Mouse (Mus musculus) hindbrain, embryonic 11.5 days (tissue): ENCODE measurements around the gene Pigk. TPM values are rescaled to one million over a fixed set of nuclear protein-coding genes. Genes with fewer than 3 reads are reported as not detected.

Experiments used
- ATAC-seq: fragments of 200-750 bp; cut with Nextera tagmentation; 2 replicates; pipeline ENCODE4 v1.8.0; 2017; ENCODE audit warnings: mild to moderate bottlenecking, moderate TSS enrichment, moderate library complexity; ENCODE audit not compliant: low FRiP score
- DNase-seq: peaks from one replicate; pipeline ENCODE4 v3.0.0-alpha.2; 2015; ENCODE audit warnings: low spot score
- H3K27ac ChIP-seq: fragments of 300-500 bp; sonication (generic); 2 replicates; pipeline ENCODE4 v1.5.1; 2014; ENCODE audit warnings: mild to moderate bottlenecking, low read depth, low read length
- H3K27me3 ChIP-seq: fragments of 300-500 bp; sonication (generic); 2 replicates; pipeline ENCODE4 v1.6.1; 2014; ENCODE audit warnings: mild to moderate bottlenecking, low read length, moderate library complexity, mixed read lengths; ENCODE audit not compliant: control insufficient read depth, insufficient read depth
- H3K36me3 ChIP-seq: fragments of 300-500 bp; sonication (generic); 2 replicates; pipeline ENCODE4 v1.6.1; 2014; ENCODE audit warnings: mild to moderate bottlenecking, low read length, moderate library complexity, mixed read lengths; ENCODE audit not compliant: control insufficient read depth, insufficient read depth
- H3K4me1 ChIP-seq: fragments of 300-500 bp; sonication (generic); replicated peaks from 2 replicates; pipeline ENCODE4 v1.6.1; 2014; ENCODE audit warnings: low read length, mixed read lengths; ENCODE audit not compliant: control insufficient read depth, insufficient read depth
- H3K4me2 ChIP-seq: fragments of 300-500 bp; sonication (generic); replicated peaks from 2 replicates; pipeline ENCODE4 v1.6.1; 2014; ENCODE audit warnings: mild to moderate bottlenecking, low read depth, low read length
- H3K4me3 ChIP-seq: fragments of 300-500 bp; sonication (generic); 2 replicates; pipeline ENCODE4 v1.5.1; 2014; ENCODE audit warnings: low read depth, low read length
- H3K9ac ChIP-seq: fragments of 300-500 bp; sonication (generic); 2 replicates; pipeline ENCODE4 v1.6.1; 2014; ENCODE audit warnings: low read depth, low read length
- H3K9me3 ChIP-seq: fragments of 300-500 bp; sonication (generic); 2 replicates; pipeline ENCODE4 v1.6.1; 2016; ENCODE audit warnings: low read length; ENCODE audit not compliant: control insufficient read depth
- whole genome bisulfite sequencing: fragments of 180-500 bp; shearing (Covaris S2); extraction: QIAGEN DNeasy Blood & Tissue Kit; methylation state at CpG from one replicate; pipeline ENCODE4 v1.1.7; 2014; 5-methylcytosine and 5-hydroxymethylcytosine counted together
- polyA plus RNA-seq: library from polyadenylated mRNA; unstranded; fragments of >200 nt; fragmentation: Nextera tagmentation; extraction: Ambion mirVana; gene quantifications from 2 replicates; pipeline ENCODE4 v1.2.1, GENCODE M21; 2014

Pigk gene
- polyA plus RNA-seq, 1 experiment from 2014 or later: 58.3 TPM

GRCm38 (mm10) chr3:152928287-152928975 lies 214.5 kb downstream of the Pigk start:
- no peak overlapping the region for H3K9ac ChIP-seq
- ATAC-seq: no peak
- peak; percentile 14 for DNase-seq
- no peaks in the 10 kb centered on the region for H3K27me3 ChIP-seq
- H3K4me2 ChIP-seq: no peak overlapping the region
- no peaks in the 10 kb centered on the region for H3K4me1 ChIP-seq
- H3K9me3 ChIP-seq: no peaks in the 10 kb centered on the region
- no peaks in the 10 kb centered on the region for H3K36me3 ChIP-seq
- H3K27ac ChIP-seq: no peak overlapping the region
- H3K4me3 ChIP-seq: no peak overlapping the region
- 71% methylated on average over 13 of the region's 13 CpGs for WGBS

DNA sequence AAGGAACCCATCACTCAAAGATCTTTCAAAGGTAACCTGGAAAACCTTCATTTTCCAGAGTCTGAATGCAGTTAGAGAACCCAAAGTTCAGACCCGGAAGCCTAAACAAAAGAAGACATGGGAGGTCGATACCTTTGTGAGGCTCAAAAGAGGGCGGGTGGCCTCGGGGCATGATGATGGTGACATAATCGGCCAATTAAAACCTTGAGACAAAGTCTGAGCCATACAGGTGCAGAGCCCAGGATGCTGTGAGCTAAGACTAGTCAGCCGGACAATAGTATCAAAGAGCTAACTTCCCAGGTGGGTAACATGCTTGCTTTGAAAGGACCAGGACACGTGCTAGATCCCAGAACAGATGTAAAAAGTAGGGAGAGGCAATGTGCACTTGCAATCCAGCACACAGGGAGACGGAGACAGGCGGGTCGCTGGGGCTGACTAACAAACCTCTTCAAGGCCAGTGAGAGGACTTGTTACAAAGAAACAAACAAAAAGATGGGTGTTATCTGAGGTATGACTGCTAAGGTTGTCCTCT lies 215.4 kb downstream of the Pigk start:
- no peak for ATAC-seq
- no peaks in the 10 kb centered on the region for H3K36me3 ChIP-seq
- no peaks in the 10 kb centered on the region for H3K9me3 ChIP-seq
- H3K27ac ChIP-seq: no peak overlapping the region
- no peak for DNase-seq
- H3K27me3 ChIP-seq: no peaks in the 10 kb centered on the region
- no peak overlapping the region for H3K4me3 ChIP-seq
- no peak overlapping the region for H3K9ac ChIP-seq
- H3K4me1 ChIP-seq: no peaks in the 10 kb centered on the region
- H3K4me2 ChIP-seq: no peak overlapping the region
- WGBS: 70% methylated on average over 10 of the region's 10 CpGs

DNA sequence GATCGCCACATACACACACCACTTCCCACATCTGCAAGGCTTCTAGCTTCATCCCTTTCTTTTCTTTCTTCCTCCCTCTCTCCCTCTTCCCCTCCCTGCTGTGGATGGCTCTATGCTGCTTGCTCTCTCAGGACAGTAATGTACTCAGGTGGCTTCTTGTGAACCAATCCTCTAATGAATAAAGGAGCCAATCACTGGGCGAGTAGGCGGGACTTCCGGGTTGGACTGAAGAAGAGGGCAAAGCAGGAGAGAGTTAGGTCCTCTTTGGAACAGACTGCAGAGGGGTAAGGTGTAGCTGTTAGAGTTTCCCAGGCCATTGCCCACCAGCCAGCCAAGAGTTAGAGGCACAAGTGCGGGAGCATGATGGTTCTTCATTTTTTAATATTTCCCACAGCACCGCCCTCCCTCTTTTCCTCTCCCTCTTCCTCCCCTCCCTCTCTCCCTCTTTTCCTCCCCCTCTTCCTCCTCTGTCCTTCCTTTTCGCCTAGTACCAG lies 215.9 kb downstream of the Pigk start:
- 80% methylated on average over 7 of the region's 7 CpGs for WGBS
- ATAC-seq: no peak

DNA sequence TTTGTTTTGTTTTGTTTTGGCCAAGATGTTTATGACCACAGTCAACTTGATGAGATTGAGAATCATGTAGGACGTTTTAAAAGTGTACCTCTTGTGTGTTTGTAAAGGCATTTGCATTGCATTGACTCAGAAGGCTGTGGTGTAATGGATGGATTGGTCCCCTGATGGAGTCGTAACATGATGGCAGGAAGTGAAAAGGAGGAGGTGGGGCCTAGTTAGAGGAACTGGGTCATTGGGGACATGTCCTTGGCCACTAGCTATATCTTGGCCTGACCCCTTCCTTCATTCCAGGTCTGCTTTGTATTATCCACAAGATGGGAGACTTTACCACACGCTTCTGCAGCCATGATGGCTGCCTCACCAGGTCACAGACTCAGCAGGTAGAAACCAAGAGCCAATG lies 217.5 kb downstream of the Pigk start:
- Histone ChIP-seq H3K27me3 (no peaks in the 10 kb centered on the region), H3K4me2 (no peak overlapping the region), H3K4me1 (no peaks in the 10 kb centered on the region), H3K36me3 (no peaks in the 10 kb centered on the region), H3K9ac (no peak overlapping the region), H3K4me3 (no peak overlapping the region), H3K9me3 (no peaks in the 10 kb centered on the region), H3K27ac (no peak overlapping the region)
- DNase-seq (no peak), ATAC-seq (no peak)
- 89% methylated on average over 3 of the region's 3 CpGs for WGBS

More for the DNA sequence above, 215.9 kb downstream of the Pigk start:
- Histone ChIP-seq H3K4me2 (no peak overlapping the region), H3K27me3 (no peaks in the 10 kb centered on the region), H3K9me3 (no peaks in the 10 kb centered on the region), H3K4me3 (no peak overlapping the region), H3K36me3 (no peaks in the 10 kb centered on the region), H3K4me1 (no peaks in the 10 kb centered on the region), H3K9ac (no peak overlapping the region), H3K27ac (no peak overlapping the region)
- no peak for DNase-seq

- Histone ChIP-seq H3K9me3 (no peaks in the 10 kb centered on the region), H3K27me3 (no peaks in the 10 kb centered on the region), H3K27ac (no peak overlapping the region), H3K4me2 (no peak overlapping the region), H3K4me3 (no peak overlapping the region), H3K36me3 (no peaks in the 10 kb centered on the region), H3K9ac (no peak overlapping the region), H3K4me1 (no peaks in the 10 kb centered on the region)
- DNase-seq (no peak), ATAC-seq (no peak)
- 62% methylated on average over 4 of the region's 4 CpGs for WGBS
Observed at GRCm38 (mm10) chr3:152932096-152932495, 218.2 kb downstream of the Pigk start.

GRCm38 (mm10) chr3:152932544-152932943 lies 218.6 kb downstream of the Pigk start:
- Histone ChIP-seq H3K27ac (no peak overlapping the region), H3K36me3 (no peaks in the 10 kb centered on the region), H3K9ac (no peak overlapping the region), H3K4me2 (no peak overlapping the region), H3K27me3 (no peaks in the 10 kb centered on the region), H3K4me3 (no peak overlapping the region), H3K9me3 (no peaks in the 10 kb centered on the region), H3K4me1 (no peaks in the 10 kb centered on the region)
- DNase-seq (no peak), ATAC-seq (no peak)
- WGBS: 92% methylated on average over 2 of the region's 2 CpGs

DNA sequence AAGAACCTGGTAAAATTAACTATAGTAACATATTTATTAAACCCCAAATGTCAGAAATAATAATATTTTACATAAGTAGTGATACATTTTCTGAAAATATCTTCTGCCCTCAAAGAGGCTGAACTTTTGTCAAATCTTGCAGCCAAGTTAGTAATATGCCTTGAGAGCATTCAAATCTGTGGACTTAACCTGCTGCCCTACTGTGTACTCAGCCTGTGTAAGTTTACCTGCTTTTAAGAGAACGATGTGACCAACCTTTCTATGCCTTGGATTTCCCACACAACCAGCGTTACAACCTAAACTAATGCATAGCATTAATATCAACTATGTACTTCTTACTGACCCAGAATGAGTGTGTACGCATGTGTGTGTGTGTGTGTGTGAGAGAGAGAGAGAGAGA lies 219.8 kb downstream of the Pigk start:
- WGBS: 94% methylated on average over 3 of the region's 3 CpGs

GRCm38 (mm10) chr3:152936313-152936712 lies 222.4 kb downstream of the Pigk start:
- H3K36me3 ChIP-seq: no peaks in the 10 kb centered on the region
- H3K4me3 ChIP-seq: no peak overlapping the region
- 90% methylated on average over 3 of the region's 3 CpGs for WGBS
- no peak overlapping the region for H3K9ac ChIP-seq
- H3K4me2 ChIP-seq: no peak overlapping the region
- no peak for DNase-seq
- no peaks in the 10 kb centered on the region for H3K9me3 ChIP-seq
- no peaks in the 10 kb centered on the region for H3K4me1 ChIP-seq
- H3K27me3 ChIP-seq: no peaks in the 10 kb centered on the region
- no peak for ATAC-seq
- H3K27ac ChIP-seq: no peak overlapping the region

More for the DNA sequence above, 219.8 kb downstream of the Pigk start:
- Histone ChIP-seq H3K27me3 (no peaks in the 10 kb centered on the region), H3K4me2 (no peak overlapping the region), H3K27ac (no peak overlapping the region), H3K4me3 (no peak overlapping the region), H3K4me1 (no peaks in the 10 kb centered on the region), H3K9me3 (no peaks in the 10 kb centered on the region), H3K9ac (no peak overlapping the region), H3K36me3 (no peaks in the 10 kb centered on the region)
- ATAC-seq: no peak
- DNase-seq: no peak

DNA sequence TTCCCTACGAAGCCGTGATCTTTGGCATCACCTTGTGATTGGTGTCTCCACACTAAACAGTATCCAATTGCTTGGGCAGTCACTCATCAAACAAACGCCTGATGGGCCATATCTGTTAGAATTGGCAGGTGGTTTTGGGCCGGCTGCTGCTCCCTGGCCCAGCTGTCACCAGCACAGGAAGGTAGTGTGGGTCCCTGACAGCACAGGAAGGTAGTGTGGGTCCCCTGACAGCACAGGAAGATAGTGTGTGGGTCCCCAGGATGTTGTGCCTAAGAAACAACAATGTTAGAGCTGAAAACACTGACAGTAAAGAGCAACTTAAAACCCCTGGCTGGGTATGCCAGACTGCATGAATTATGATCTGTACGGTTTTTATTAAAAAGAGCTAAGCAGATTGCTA lies 227.8 kb downstream of the Pigk start:
- Histone ChIP-seq H3K4me2 (no peak overlapping the region), H3K4me3 (no peak overlapping the region), H3K4me1 (no peaks in the 10 kb centered on the region), H3K27me3 (no peaks in the 10 kb centered on the region), H3K9me3 (no peaks in the 10 kb centered on the region), H3K36me3 (no peaks in the 10 kb centered on the region), H3K27ac (no peak overlapping the region), H3K9ac (no peak overlapping the region)
- ATAC-seq (no peak), DNase-seq (no peak)
- 81% methylated on average over 5 of the region's 5 CpGs for WGBS
